Comparison of ENCODE assay signal across 8 mouse cellular contexts in genomic region chr8:116504477-116505120, GRCm38 (mm10). TPM values are rescaled to one million over a fixed set of nuclear protein-coding genes. Genes with fewer than 3 reads are reported as not detected.
A peak's percentile ranks its signal among the peaks of the same experiment; 100 is the strongest.
DNase-seq lines count a peak whose midpoint lies in the region; ATAC-seq and TF ChIP-seq lines count a peak whose summit lies in the region.

Gene Dynlrb2 (plus strand): TSS chr8:116504974.

- CTCF ChIA-PET in Patski (lab: Charles Lee): interaction anchor here (2.2 kb wide), 1 partner anchor 21 kb away, joined by 9 read pairs; no protein-coding TSS in a partner anchor

- peak; percentile 95 for ATAC-seq in Patski
- ATAC-seq in hindbrain, embryonic 14.5 days (ENCODE audit: low FRiP score): peak; percentile 90
- ATAC-seq in lung, postnatal 0 days: peak; percentile 72

- TF ChIP-seq EP300 in lung, postnatal 0 days (IDR thresholded peaks at IDR 0.05): no peak

- peak within 1 kb of the TSS; percentile 84 for H3K4me2 ChIP-seq in hindbrain, embryonic 14.5 days (replicated peaks)
- H3K4me2 ChIP-seq in lung, postnatal 0 days (replicated peaks; ENCODE audit: low read depth, low read length): peak within 1 kb of the TSS; percentile 61

- POLR2A ChIA-PET in Patski (lab: Charles Lee): interaction anchor here (0.7 kb wide), 1 partner anchor 1703 kb away, joined by 3 read pairs; no protein-coding TSS in a partner anchor

- 7% methylated on average over 19 of the region's 19 CpGs for WGBS in hindbrain, embryonic 14.5 days
- 4% methylated on average over 19 of the region's 19 CpGs for WGBS in lung, postnatal 0 days

- H3K9ac ChIP-seq in hindbrain, embryonic 14.5 days: peak within 1 kb of the TSS; percentile 66
- H3K9ac ChIP-seq in lung, postnatal 0 days (replicated peaks; ENCODE audit: low read depth): no peak within 1 kb of the TSS

- H3K36me3 ChIP-seq in hindbrain, embryonic 14.5 days (replicated peaks; ENCODE audit: control insufficient read depth, insufficient read depth): no peaks in the 10 kb centered on the region
- no peaks in the 10 kb centered on the region for H3K36me3 ChIP-seq in lung, postnatal 0 days (ENCODE audit: insufficient read depth, low read length)

- DNase-seq in Patski (ENCODE audit: low read depth, low spot score): peak; percentile 48
- peak; percentile 93 to 96 for DNase-seq in cerebellum, postnatal 14 days
- peak; percentile 88 to 95 for DNase-seq in frontal cortex, postnatal 36 days (ENCODE audit: low spot score in 2 of 2)
- peak; percentile 98 for DNase-seq in hindbrain, embryonic 14.5 days (ENCODE audit: low spot score)
- DNase-seq in layer of hippocampus, postnatal 14 days (ENCODE audit: low spot score in 2 of 2): peak; percentile 83 to 94
- DNase-seq in lung, postnatal 0 days (ENCODE audit: low spot score): peak; percentile 99
- peak; percentile 88 for DNase-seq in ovary, adult 18-20 months (ENCODE audit: low spot score)
- DNase-seq in thymus, adult 18-20 months: peak; percentile 96 to 97

- TF ChIP-seq CTCF in Patski (IDR thresholded peaks at IDR 0.05): no peak
- TF ChIP-seq CTCF in lung, postnatal 0 days (IDR thresholded peaks at IDR 0.05): no peak

- no peaks in the 10 kb centered on the region for H3K9me3 ChIP-seq in hindbrain, embryonic 14.5 days (ENCODE audit: control insufficient read depth, low read length)
- H3K9me3 ChIP-seq in lung, postnatal 0 days (ENCODE audit: low read length): no peaks in the 10 kb centered on the region

- in situ Hi-C loops in Patski (cut with MboI; ENCODE audit: low pct_unique_long_range_greater_than_20kb): no loop called here

- peak within 1 kb of the TSS; percentile 38 for H3K4me3 ChIP-seq in hindbrain, embryonic 14.5 days (replicated peaks; ENCODE audit: low read length)
- peak within 1 kb of the TSS; percentile 25 for H3K4me3 ChIP-seq in lung, postnatal 0 days (ENCODE audit: low read depth, low read length)

- peaks cover 6% of the 10 kb centered on the region; the same call in 1 of the 2 replicates for H3K4me1 ChIP-seq in hindbrain, embryonic 14.5 days (replicated peaks; ENCODE audit: control insufficient read depth, insufficient read depth, low read length)
- no peaks in the 10 kb centered on the region; the same call in 1 of the 2 replicates for H3K4me1 ChIP-seq in lung, postnatal 0 days (ENCODE audit: insufficient read depth, low read depth, low read length)

- H3K27ac ChIP-seq in hindbrain, embryonic 14.5 days: peak within 1 kb of the TSS; percentile 63; the same call in 1 of the 2 replicates
- H3K27ac ChIP-seq in lung, postnatal 0 days (ENCODE audit: low read length): no peak within 1 kb of the TSS

- peaks cover 3% of the 10 kb centered on the region for H3K27me3 ChIP-seq in Patski
- no peaks in the 10 kb centered on the region for H3K27me3 ChIP-seq in hindbrain, embryonic 14.5 days (ENCODE audit: control insufficient read depth, insufficient read depth, low read length)
- no peaks in the 10 kb centered on the region for H3K27me3 ChIP-seq in lung, postnatal 0 days (replicated peaks; ENCODE audit: insufficient read depth, low read length)

RNA-seq across cellular contexts. Expression of gene Dynlrb2, which starts in this region (rescaled TPM):
- 8.1 TPM for polyA plus RNA-seq in Patski (2021)
- polyA plus RNA-seq in hindbrain, embryonic 14.5 days (2014; fragmentation: Nextera tagmentation; extraction: Ambion mirVana): 13.1 and 25.5 TPM in 2 replicates
- total RNA-seq in layer of hippocampus, postnatal 14 days (2021): 1 to 10 TPM; 3.1 to 5.1 TPM
- 144 and 147 TPM in 2 replicates for polyA plus RNA-seq in lung, postnatal 0 days (2015; fragmentation: Nextera tagmentation; extraction: Ambion mirVana)

Comparison
In these comparisons a context has a peak if more than half of its experiments do, and no peak if none do; other contexts are left out.
1. DNase-seq: peak in every context shown above with its lines; median percentile 99 in lung, postnatal 0 days; 98 in hindbrain, embryonic 14.5 days; 96 in thymus, adult 18-20 months; 94 in cerebellum, postnatal 14 days; 92 in frontal cortex, postnatal 36 days; 88 in layer of hippocampus, postnatal 14 days; 88 in ovary, adult 18-20 months; 48 in Patski.